Mouse (Mus musculus): ENCODE data around the gene Olah. TPM values are rescaled to one million over a fixed set of nuclear protein-coding genes. Genes with fewer than 3 reads are reported as not detected.

The Olah gene
- total and polyA plus RNA-seq, 3 experiments, result 0.27 TPM; not detected in 2

GRCm38 (mm10) chr2:3327351-3327750, 69.7 kb downstream of the Olah start:
- ATAC-seq (ENCODE audit: extremely low read depth, insufficient number of reproducible peaks, low FRiP score, poor library complexity, severe bottlenecking) (peak; percentile 50), DNase-seq (ENCODE audit: low spot score) (no peak)
- Histone ChIP-seq H3K4me1 (ENCODE audit: insufficient read depth, low read depth, low read length) (peaks cover 15% of the 10 kb centered on the region), H3K36me3 (replicated peaks) (peaks cover 76% of the 10 kb centered on the region), H3K27me3 (ENCODE audit: insufficient read depth, low read length) (no peaks in the 10 kb centered on the region), H3K9me3 (replicated peaks) (no peaks in the 10 kb centered on the region), H3K4me3 (ENCODE audit: low read depth, low read length) (no peak overlapping the region)
- no peak for TF ChIP-seq GATA2 (IDR thresholded peaks at IDR 0.05; ENCODE audit: borderline replicate concordance, low read depth, low read length)
- TF ChIP-seq GATA1 (IDR thresholded peaks at IDR 0.05; ENCODE audit: borderline replicate concordance, low read length), result no peak
- TF ChIP-seq CTCF (IDR thresholded peaks at IDR 0.05; ENCODE audit: low read depth, low read length), result peak; percentile 81

- Histone ChIP-seq H3K27me3 (ENCODE audit: insufficient read depth, low read length) (no peaks in the 10 kb centered on the region), H3K9me3 (replicated peaks) (no peaks in the 10 kb centered on the region)
- TF ChIP-seq CTCF (IDR thresholded peaks at IDR 0.05; ENCODE audit: low read depth, low read length), result no peak
- TF ChIP-seq GATA1 (IDR thresholded peaks at IDR 0.05; ENCODE audit: borderline replicate concordance, low read length), result no peak
- no peak for TF ChIP-seq TAL1 (conservative IDR thresholded peaks at IDR 0.05; ENCODE audit: low read depth, low read length)
- TF ChIP-seq POLR2AphosphoS5 (IDR thresholded peaks at IDR 0.05; ENCODE audit: insufficient replicate concordance, low read depth, low read length), result no peak
- no peak for TF ChIP-seq GATA2 (IDR thresholded peaks at IDR 0.05; ENCODE audit: borderline replicate concordance, low read depth, low read length)
Observed at GRCm38 (mm10) chr2:3326547-3326946, 70.5 kb downstream of the Olah start.

GRCm38 (mm10) chr2:3324381-3325130, 72.5 kb downstream of the Olah start:
- Histone ChIP-seq H3K4me3 (ENCODE audit: low read depth, low read length) (no peak overlapping the region), H3K27me3 (ENCODE audit: insufficient read depth, low read length) (no peaks in the 10 kb centered on the region), H3K4me1 (ENCODE audit: insufficient read depth, low read depth, low read length) (peaks cover 3% of the 10 kb centered on the region; the same call in 1 of the 2 replicates), H3K9me3 (replicated peaks) (no peaks in the 10 kb centered on the region), H3K36me3 (replicated peaks) (peaks cover 82% of the 10 kb centered on the region)
- ATAC-seq (ENCODE audit: extremely low read depth, insufficient number of reproducible peaks, low FRiP score, poor library complexity, severe bottlenecking) (no peak), DNase-seq (ENCODE audit: low spot score) (no peak)
- TF ChIP-seq GATA2 (IDR thresholded peaks at IDR 0.05; ENCODE audit: borderline replicate concordance, low read depth, low read length), result no peak
- no peak for TF ChIP-seq GATA1 (IDR thresholded peaks at IDR 0.05; ENCODE audit: borderline replicate concordance, low read length)
- no peak for TF ChIP-seq POLR2AphosphoS5 (IDR thresholded peaks at IDR 0.05; ENCODE audit: insufficient replicate concordance, low read depth, low read length)
- no peak for TF ChIP-seq TAL1 (conservative IDR thresholded peaks at IDR 0.05; ENCODE audit: low read depth, low read length)
- TF ChIP-seq CTCF (IDR thresholded peaks at IDR 0.05; ENCODE audit: low read depth, low read length), result no peak

More at GRCm38 (mm10) chr2:3326547-3326946, 70.5 kb downstream of the Olah start:
- Histone ChIP-seq H3K36me3 (replicated peaks) (peaks cover 80% of the 10 kb centered on the region), H3K4me3 (ENCODE audit: low read depth, low read length) (no peak overlapping the region), H3K4me1 (ENCODE audit: insufficient read depth, low read depth, low read length) (peaks cover 15% of the 10 kb centered on the region)
- DNase-seq (ENCODE audit: low spot score) (no peak), ATAC-seq (ENCODE audit: extremely low read depth, insufficient number of reproducible peaks, low FRiP score, poor library complexity, severe bottlenecking) (no peak)

GRCm38 (mm10) chr2:3323132-3323531, 73.9 kb downstream of the Olah start:
- peaks cover 76% of the 10 kb centered on the region for H3K36me3 ChIP-seq (replicated peaks)
- ATAC-seq (ENCODE audit: extremely low read depth, insufficient number of reproducible peaks, low FRiP score, poor library complexity, severe bottlenecking) (no peak), DNase-seq (ENCODE audit: low spot score) (no peak)
- TF ChIP-seq GATA2 (IDR thresholded peaks at IDR 0.05; ENCODE audit: borderline replicate concordance, low read depth, low read length) (no peak), TAL1 (conservative IDR thresholded peaks at IDR 0.05; ENCODE audit: low read depth, low read length) (no peak), POLR2AphosphoS5 (IDR thresholded peaks at IDR 0.05; ENCODE audit: insufficient replicate concordance, low read depth, low read length) (no peak), CTCF (IDR thresholded peaks at IDR 0.05; ENCODE audit: low read depth, low read length) (no peak), GATA1 (IDR thresholded peaks at IDR 0.05; ENCODE audit: borderline replicate concordance, low read length) (no peak)
- H3K9me3 ChIP-seq (replicated peaks), result no peaks in the 10 kb centered on the region
- H3K4me1 ChIP-seq (ENCODE audit: insufficient read depth, low read depth, low read length), result no peaks in the 10 kb centered on the region
- H3K4me3 ChIP-seq (ENCODE audit: low read depth, low read length), result no peak overlapping the region
- no peaks in the 10 kb centered on the region for H3K27me3 ChIP-seq (ENCODE audit: insufficient read depth, low read length)

- Histone ChIP-seq H3K9me3 (replicated peaks) (no peaks in the 10 kb centered on the region), H3K36me3 (replicated peaks) (peaks cover 32% of the 10 kb centered on the region), H3K27me3 (ENCODE audit: insufficient read depth, low read length) (no peaks in the 10 kb centered on the region), H3K4me1 (ENCODE audit: insufficient read depth, low read depth, low read length) (no peaks in the 10 kb centered on the region), H3K4me3 (ENCODE audit: low read depth, low read length) (no peak overlapping the region)
- TF ChIP-seq GATA2 (IDR thresholded peaks at IDR 0.05; ENCODE audit: borderline replicate concordance, low read depth, low read length) (no peak), TAL1 (conservative IDR thresholded peaks at IDR 0.05; ENCODE audit: low read depth, low read length) (no peak), GATA1 (IDR thresholded peaks at IDR 0.05; ENCODE audit: borderline replicate concordance, low read length) (no peak), CTCF (IDR thresholded peaks at IDR 0.05; ENCODE audit: low read depth, low read length) (no peak), POLR2AphosphoS5 (IDR thresholded peaks at IDR 0.05; ENCODE audit: insufficient replicate concordance, low read depth, low read length) (no peak)
- ATAC-seq (ENCODE audit: extremely low read depth, insufficient number of reproducible peaks, low FRiP score, poor library complexity, severe bottlenecking), result no peak
- no peak for DNase-seq (ENCODE audit: low spot score)
Observed at GRCm38 (mm10) chr2:3305426-3306025, 91.5 kb downstream of the Olah start.

- H3K4me1 ChIP-seq (ENCODE audit: insufficient read depth, low read depth, low read length), result peaks cover 3% of the 10 kb centered on the region; the same call in 1 of the 2 replicates
- H3K4me3 ChIP-seq (ENCODE audit: low read depth, low read length), result no peak overlapping the region
- DNase-seq (ENCODE audit: low spot score) (no peak), ATAC-seq (ENCODE audit: extremely low read depth, insufficient number of reproducible peaks, low FRiP score, poor library complexity, severe bottlenecking) (no peak)
- no peaks in the 10 kb centered on the region for H3K9me3 ChIP-seq (replicated peaks)
- TF ChIP-seq GATA1 (IDR thresholded peaks at IDR 0.05; ENCODE audit: borderline replicate concordance, low read length) (no peak), GATA2 (IDR thresholded peaks at IDR 0.05; ENCODE audit: borderline replicate concordance, low read depth, low read length) (no peak), TAL1 (conservative IDR thresholded peaks at IDR 0.05; ENCODE audit: low read depth, low read length) (no peak), POLR2AphosphoS5 (IDR thresholded peaks at IDR 0.05; ENCODE audit: insufficient replicate concordance, low read depth, low read length) (no peak), CTCF (IDR thresholded peaks at IDR 0.05; ENCODE audit: low read depth, low read length) (no peak)
- no peaks in the 10 kb centered on the region for H3K27me3 ChIP-seq (ENCODE audit: insufficient read depth, low read length)
- H3K36me3 ChIP-seq (replicated peaks), result peaks cover 5% of the 10 kb centered on the region
Observed at GRCm38 (mm10) chr2:3295826-3296225, 101.2 kb downstream of the Olah start.
